Mouse (Mus musculus) thymus, postnatal 4 days (tissue): Measurements from ENCODE around the gene Tmem160.
A peak's percentile ranks its signal among the peaks of the same experiment; 100 is the strongest.

Experiments used
- DNase-seq: peaks from one replicate; pipeline ENCODE4 v3.0.0; 2021

The Tmem160 gene

GRCm38 (mm10) chr7:16452587-16453073 lies at the start of gene Tmem160:
Gene Tmem160 (plus strand): TSS chr7:16452779.
- peak; percentile 89 for DNase-seq

GRCm38 (mm10) chr7:16402968-16403948 lies 49.3 kb upstream of the Tmem160 start:
- DNase-seq: peak; percentile 61

GRCm38 (mm10) chr7:16404315-16405072 lies 48.1 kb upstream of the Tmem160 start:
- peak; percentile 45 for DNase-seq

- peak; percentile 69 for DNase-seq
Measured at GRCm38 (mm10) chr7:16405073-16405455, 47.5 kb upstream of the Tmem160 start.

- DNase-seq: peak; percentile 67
Measured at GRCm38 (mm10) chr7:16405516-16406351, 46.8 kb upstream of the Tmem160 start.

- no peak for DNase-seq
Measured at GRCm38 (mm10) chr7:16406978-16407377, 45.6 kb upstream of the Tmem160 start.

GRCm38 (mm10) chr7:16411100-16411499 lies 41.5 kb upstream of the Tmem160 start:
- DNase-seq: no peak

- no peak for DNase-seq
Measured at GRCm38 (mm10) chr7:16412220-16412896, 40.2 kb upstream of the Tmem160 start.

GRCm38 (mm10) chr7:16412930-16413329 lies 39.6 kb upstream of the Tmem160 start:
- DNase-seq: no peak

- DNase-seq: no peak
Measured at GRCm38 (mm10) chr7:16415426-16415825, 37.2 kb upstream of the Tmem160 start.

- no peak for DNase-seq
Measured at GRCm38 (mm10) chr7:16417141-16417771, 35.3 kb upstream of the Tmem160 start.

GRCm38 (mm10) chr7:16418713-16419112 lies 33.9 kb upstream of the Tmem160 start:
- no peak for DNase-seq

GRCm38 (mm10) chr7:16420493-16421118 lies 32.0 kb upstream of the Tmem160 start:
- no peak for DNase-seq

- DNase-seq: no peak
Measured at GRCm38 (mm10) chr7:16422222-16422856, 30.2 kb upstream of the Tmem160 start.

GRCm38 (mm10) chr7:16423731-16424130 lies 28.8 kb upstream of the Tmem160 start:
- DNase-seq: no peak

GRCm38 (mm10) chr7:16425721-16426120 lies 26.9 kb upstream of the Tmem160 start:
- no peak for DNase-seq

- DNase-seq: peak; percentile 89
Measured at GRCm38 (mm10) chr7:16426129-16426729, 26.4 kb upstream of the Tmem160 start.

- no peak for DNase-seq
Measured at GRCm38 (mm10) chr7:16433352-16433971, 19.1 kb upstream of the Tmem160 start.

- DNase-seq: no peak
Measured at GRCm38 (mm10) chr7:16435088-16435487, 17.5 kb upstream of the Tmem160 start.

- DNase-seq: peak; percentile 67
Measured at GRCm38 (mm10) chr7:16441241-16441640, 11.3 kb upstream of the Tmem160 start.
